In genomic region chr10:94521107-94521401, GRCm38 (mm10) we compare ENCODE assay signal across 9 mouse cellular contexts.
DNase-seq lines count a peak whose midpoint lies in the region; ATAC-seq lines count a peak whose summit lies in the region.
"Had no signal": no experiment of that assay in that cellular context is flagged by ENCODE, and none has a peak within 500 bp of the region (broad histone marks: within the 10 kb centered on the region; RNA-seq: fewer than 3 reads in every experiment).

No protein-coding gene starts in this region.

- WGBS in kidney, embryonic 16.5 days = 47% methylated on average over 3 of the region's 3 CpGs
- 36% methylated on average over 3 of the region's 3 CpGs for WGBS in liver, embryonic 13.5 days (ENCODE audit: insufficient replicate concordance)
- 33% methylated on average over 3 of the region's 3 CpGs for WGBS in midbrain, embryonic 14.5 days

- no peak overlapping the region for H3K9ac ChIP-seq in kidney, embryonic 16.5 days (replicated peaks; ENCODE audit: low read length)
- peak overlapping the region; percentile 3; the same call in 1 of the 2 replicates for H3K9ac ChIP-seq in liver, embryonic 13.5 days
- no peak overlapping the region for H3K9ac ChIP-seq in midbrain, embryonic 14.5 days (replicated peaks; ENCODE audit: low read length)

- H3K27ac ChIP-seq in kidney, embryonic 16.5 days (ENCODE audit: low read length) = no peak overlapping the region
- H3K27ac ChIP-seq in liver, embryonic 13.5 days = no peak overlapping the region
- no peak overlapping the region for H3K27ac ChIP-seq in midbrain, embryonic 14.5 days (replicated peaks; ENCODE audit: low read depth, low read length)

- peaks cover 17% of the 10 kb centered on the region for H3K27me3 ChIP-seq in kidney, embryonic 16.5 days (ENCODE audit: insufficient read depth, low read length)
- H3K27me3 ChIP-seq in liver, embryonic 13.5 days = peaks cover 26% of the 10 kb centered on the region
- H3K27me3 ChIP-seq in midbrain, embryonic 14.5 days (ENCODE audit: control insufficient read depth, insufficient read depth, low read length) = peaks cover 15% of the 10 kb centered on the region

- H3K4me2 ChIP-seq in kidney, embryonic 16.5 days (replicated peaks; ENCODE audit: low read depth, low read length) = no peak overlapping the region
- peak overlapping the region; percentile 41 for H3K4me2 ChIP-seq in liver, embryonic 13.5 days
- H3K4me2 ChIP-seq in midbrain, embryonic 14.5 days (ENCODE audit: low read length) = no peak overlapping the region

- peak; percentile 25 for DNase-seq in CD4-positive, CD25-positive, alpha-beta regulatory T cell, adult 2 months (ENCODE audit: low read depth, low spot score)
- no peak for DNase-seq in kidney, postnatal 25 days
- peak; percentile 46 for DNase-seq in embryo, embryonic 9.5 days (ENCODE audit: extremely low spot score)
- DNase-seq in liver, embryonic 13.5 days = peak; percentile 30
- DNase-seq in midbrain, embryonic 14.5 days = no peak
- DNase-seq in thymus, postnatal 14 days = no peak

- no peak overlapping the region for H3K4me3 ChIP-seq in kidney, embryonic 16.5 days (ENCODE audit: low read length)
- H3K4me3 ChIP-seq in liver, embryonic 13.5 days (replicated peaks) = no peak overlapping the region
- H3K4me3 ChIP-seq in midbrain, embryonic 14.5 days (replicated peaks; ENCODE audit: low read depth, low read length) = no peak overlapping the region

- no peaks in the 10 kb centered on the region for H3K9me3 ChIP-seq in kidney, embryonic 16.5 days (ENCODE audit: low read length)
- H3K9me3 ChIP-seq in liver, embryonic 13.5 days (replicated peaks) = no peaks in the 10 kb centered on the region
- H3K9me3 ChIP-seq in midbrain, embryonic 14.5 days (ENCODE audit: control insufficient read depth, low read length) = no peaks in the 10 kb centered on the region
- H3K9me3 ChIP-seq: hindbrain, embryonic 10.5 days had no signal

- no peaks in the 10 kb centered on the region for H3K36me3 ChIP-seq in kidney, embryonic 16.5 days (ENCODE audit: insufficient read depth, low read length)
- no peaks in the 10 kb centered on the region for H3K36me3 ChIP-seq in liver, embryonic 13.5 days
- H3K36me3 ChIP-seq in midbrain, embryonic 14.5 days (ENCODE audit: control insufficient read depth, insufficient read depth, low read length) = no peaks in the 10 kb centered on the region
- H3K36me3 ChIP-seq: hindbrain, embryonic 10.5 days had no signal

- H3K4me1 ChIP-seq in kidney, embryonic 16.5 days (ENCODE audit: insufficient read depth, low read length) = peaks cover 30% of the 10 kb centered on the region
- peaks cover 67% of the 10 kb centered on the region for H3K4me1 ChIP-seq in liver, embryonic 13.5 days (replicated peaks)
- peaks cover 20% of the 10 kb centered on the region for H3K4me1 ChIP-seq in midbrain, embryonic 14.5 days (ENCODE audit: control insufficient read depth, insufficient read depth, low read length)

- no peak for ATAC-seq in CD4-positive, CD25-positive, alpha-beta regulatory T cell, adult 4 months
- ATAC-seq in kidney, embryonic 16.5 days (ENCODE audit: low FRiP score, low TSS enrichment) = peak; percentile 19; the same call in 1 of the 2 replicates
- ATAC-seq in liver, embryonic 13.5 days (ENCODE audit: low read depth) = peak; percentile 75
- ATAC-seq in midbrain, embryonic 14.5 days (ENCODE audit: low FRiP score, low TSS enrichment) = no peak

Comparison
In these comparisons a context has a peak if more than half of its experiments do, and no peak if none do; other contexts are left out.
1. DNase-seq: peak in CD4-positive, CD25-positive, alpha-beta regulatory T cell, adult 2 months (single experiment), embryo, embryonic 9.5 days (single experiment) and liver, embryonic 13.5 days (single experiment); none in kidney, postnatal 25 days (0 of 2), midbrain, embryonic 14.5 days (single experiment) and thymus, postnatal 14 days (single experiment).
2. ATAC-seq: peak in kidney, embryonic 16.5 days (single experiment) and liver, embryonic 13.5 days (single experiment); none in CD4-positive, CD25-positive, alpha-beta regulatory T cell, adult 4 months (single experiment) and midbrain, embryonic 14.5 days (single experiment).